Mouse (Mus musculus): ENCODE measurements around the gene Camk1g.

GRCm38 (mm10) chr1:193407487-193407886, 37.4 kb upstream of the Camk1g start:
- no peak for TF ChIP-seq CTCF (IDR thresholded peaks at IDR 0.05; ENCODE audit: borderline replicate concordance, control insufficient read depth, extremely low read depth, insufficient read depth, low read length, poor library complexity)
- no peak for TF ChIP-seq POLR2A (IDR thresholded peaks at IDR 0.05; ENCODE audit: control insufficient read depth, extremely low read depth, insufficient read depth, low read length, poor library complexity)
